9 mouse cellular contexts compared by ENCODE assay signal in genomic region chr7:73391002-73391517, GRCm38 (mm10). TPM values are rescaled to one million over a fixed set of nuclear protein-coding genes. Genes with fewer than 3 reads are reported as not detected.
A peak's percentile ranks its signal among the peaks of the same experiment; 100 is the strongest.
DNase-seq lines count a peak whose midpoint lies in the region; ATAC-seq and TF ChIP-seq lines count a peak whose summit lies in the region.
"Had no signal": no experiment of that assay in that cellular context is flagged by ENCODE, and none has a peak within 500 bp of the region (broad histone marks: within the 10 kb centered on the region; RNA-seq: fewer than 3 reads in every experiment).

No protein-coding gene starts in this region.

- H3K4me1 ChIP-seq in embryonic fibroblast, embryonic 13.5 days (ENCODE audit: control insufficient read depth, insufficient read depth, low read length), result 0 out of 2 replicates have a peak, but pooled peaks cover 8% of the 10 kb centered on the region
- H3K4me1 ChIP-seq in heart, embryonic 11.5 days (ENCODE audit: control insufficient read depth, insufficient read depth, low read length), result peaks cover 6% of the 10 kb centered on the region; the same call in 1 of the 2 replicates
- H3K4me1 ChIP-seq in kidney, embryonic 15.5 days, result peaks cover 47% of the 10 kb centered on the region
- H3K4me1 ChIP-seq in liver, embryonic 13.5 days (replicated peaks), result peaks cover 3% of the 10 kb centered on the region; the same call in 1 of the 2 replicates
- H3K4me1 ChIP-seq in neural tube, embryonic 13.5 days (replicated peaks), result peaks cover 78% of the 10 kb centered on the region

- ATAC-seq in heart, embryonic 11.5 days (replicated peaks; ENCODE audit: insufficient number of reproducible peaks, low FRiP score, low TSS enrichment), result peak; percentile 86
- ATAC-seq in kidney, embryonic 15.5 days (replicated peaks; ENCODE audit: low FRiP score), result peak; percentile 89
- ATAC-seq in liver, embryonic 13.5 days (ENCODE audit: low read depth), result peak; percentile 63
- peak; percentile 75 for ATAC-seq in neural tube, embryonic 13.5 days (ENCODE audit: low read depth)

- no peak for TF ChIP-seq CTCF in embryonic fibroblast, embryonic 13.5 days (IDR thresholded peaks at IDR 0.05; ENCODE audit: borderline replicate concordance, insufficient read depth, low read length)

- DNase-seq in 3134 (ENCODE audit: extremely low read depth, insufficient read length, low spot score), result peak; percentile 82
- peak; percentile 71 to 81 for DNase-seq in adrenal gland, postnatal 4 days (ENCODE audit: low spot score in 2 of 2)
- no peak for DNase-seq in liver, embryonic 13.5 days
- peak; percentile 87 for DNase-seq in urinary bladder, postnatal 25 days (ENCODE audit: low spot score)

- H3K9me3 ChIP-seq in heart, embryonic 11.5 days (replicated peaks; ENCODE audit: control insufficient read depth, low read length), result no peaks in the 10 kb centered on the region
- no peaks in the 10 kb centered on the region for H3K9me3 ChIP-seq in kidney, embryonic 15.5 days (replicated peaks)
- no peaks in the 10 kb centered on the region for H3K9me3 ChIP-seq in liver, embryonic 13.5 days (replicated peaks)
- no peaks in the 10 kb centered on the region for H3K9me3 ChIP-seq in neural tube, embryonic 13.5 days

- H3K4me2 ChIP-seq in heart, embryonic 11.5 days, result peak overlapping the region; percentile 98
- H3K4me2 ChIP-seq in kidney, embryonic 15.5 days, result peak overlapping the region; percentile 91
- H3K4me2 ChIP-seq in liver, embryonic 13.5 days, result peak overlapping the region; percentile 64
- peak overlapping the region; percentile 90 for H3K4me2 ChIP-seq in neural tube, embryonic 13.5 days

- peak overlapping the region; percentile 87 for H3K27ac ChIP-seq in embryonic fibroblast, embryonic 13.5 days (ENCODE audit: insufficient read depth, low read length)
- H3K27ac ChIP-seq in heart, embryonic 11.5 days (ENCODE audit: low read depth, low read length), result peak overlapping the region; percentile 76
- H3K27ac ChIP-seq in kidney, embryonic 15.5 days, result peak overlapping the region; percentile 95
- H3K27ac ChIP-seq in liver, embryonic 13.5 days, result no peak overlapping the region
- H3K27ac ChIP-seq in neural tube, embryonic 13.5 days (replicated peaks), result peak overlapping the region; percentile 94

- peak; percentile 82 for TF ChIP-seq POLR2A in embryonic fibroblast, embryonic 13.5 days (IDR thresholded peaks at IDR 0.05; ENCODE audit: low read depth, low read length)

- H3K9ac ChIP-seq in heart, embryonic 11.5 days (ENCODE audit: low read depth, low read length), result peak overlapping the region; percentile 78
- H3K9ac ChIP-seq in kidney, embryonic 15.5 days, result peak overlapping the region; percentile 89
- peak overlapping the region; percentile 33; the same call in 1 of the 2 replicates for H3K9ac ChIP-seq in liver, embryonic 13.5 days
- H3K9ac ChIP-seq in neural tube, embryonic 13.5 days, result peak overlapping the region; percentile 94

- 0% methylated on average over 29 of the region's 42 CpGs for WGBS in heart, embryonic 11.5 days (ENCODE audit: insufficient replicate concordance)
- under 1% methylated on average over 37 of the region's 42 CpGs for WGBS in kidney, embryonic 15.5 days
- WGBS in liver, embryonic 13.5 days (ENCODE audit: insufficient replicate concordance), result 2% methylated on average over 38 of the region's 42 CpGs
- 1% methylated on average over 41 of the region's 42 CpGs for WGBS in neural tube, embryonic 13.5 days

- H3K4me3 ChIP-seq in embryonic fibroblast, embryonic 13.5 days (ENCODE audit: insufficient read depth, low read length), result peak overlapping the region; percentile 74
- H3K4me3 ChIP-seq in heart, embryonic 11.5 days (ENCODE audit: low read depth, low read length), result peak overlapping the region; percentile 72
- H3K4me3 ChIP-seq in kidney, embryonic 15.5 days (replicated peaks), result peak overlapping the region; percentile 74
- peak overlapping the region; percentile 51 for H3K4me3 ChIP-seq in liver, embryonic 13.5 days (replicated peaks)
- H3K4me3 ChIP-seq in neural tube, embryonic 13.5 days, result peak overlapping the region; percentile 75

- peaks cover 24% of the 10 kb centered on the region for H3K27me3 ChIP-seq in heart, embryonic 11.5 days (ENCODE audit: control insufficient read depth, insufficient read depth, low read length)
- H3K27me3 ChIP-seq in kidney, embryonic 15.5 days, result peaks cover 8% of the 10 kb centered on the region; the same call in 1 of the 2 replicates
- H3K27me3 ChIP-seq in liver, embryonic 13.5 days, result peaks cover 78% of the 10 kb centered on the region
- H3K27me3 ChIP-seq in neural tube, embryonic 13.5 days, result no peaks in the 10 kb centered on the region

- H3K36me3 ChIP-seq in heart, embryonic 11.5 days (ENCODE audit: control insufficient read depth, insufficient read depth, low read length), result no peaks in the 10 kb centered on the region
- no peaks in the 10 kb centered on the region for H3K36me3 ChIP-seq in kidney, embryonic 15.5 days
- no peaks in the 10 kb centered on the region for H3K36me3 ChIP-seq in liver, embryonic 13.5 days
- H3K36me3 ChIP-seq in neural tube, embryonic 13.5 days, result peaks cover 12% of the 10 kb centered on the region; the same call in 1 of the 2 replicates

RNA-seq across cellular contexts. Expression of gene Rgma, which starts 15.8 kb away (rescaled TPM):
- total RNA-seq in adrenal gland, postnatal 4 days (2021), result 10 to 100 TPM; 15.6 to 17.0 TPM
- 12.6 and 19.3 TPM in 2 replicates for polyA plus RNA-seq in embryonic fibroblast, embryonic 13.5 days (2011; ENCODE audit: insufficient read length, low read depth, missing spikeins)
- 4.2 and 5.8 TPM in 2 replicates for polyA plus RNA-seq in heart, embryonic 11.5 days (2014; fragmentation: Nextera tagmentation; extraction: Ambion mirVana)
- polyA plus RNA-seq in kidney, embryonic 15.5 days (2015; fragmentation: Nextera tagmentation; extraction: Ambion mirVana), result 11.7 and 13.7 TPM in 2 replicates
- 0.23 and 0.31 TPM in 2 replicates for polyA plus RNA-seq in liver, embryonic 13.5 days (2015; fragmentation: Nextera tagmentation; extraction: Ambion mirVana)
- 41.4 and 49.6 TPM in 2 replicates for polyA plus RNA-seq in neural tube, embryonic 13.5 days (2015; fragmentation: Nextera tagmentation; extraction: Ambion mirVana)
- total RNA-seq: MEL had no signal

Comparison
In these comparisons a context has a peak if more than half of its experiments do, and no peak if none do; other contexts are left out.
1. H3K9ac ChIP-seq: peak in every context shown above with its lines; median percentile 94 in neural tube, embryonic 13.5 days; 89 in kidney, embryonic 15.5 days; 78 in heart, embryonic 11.5 days; 33 in liver, embryonic 13.5 days.